Mouse (Mus musculus) testis, adult 2 months (tissue): ENCODE data around the gene Tut4.
A peak's percentile ranks its signal among the peaks of the same experiment; 100 is the strongest.

Experiments used
- CTCF ChIP-seq: fragments of 200-500 bp; IDR thresholded peaks from 2 replicates; pipeline ENCODE4 v1.5.1; 2012; ENCODE audit warnings: low read depth, mild to moderate bottlenecking, inconsistent platforms, low read length, moderate library complexity; ENCODE audit not compliant: control insufficient read depth, insufficient read depth, insufficient replicate concordance
- POLR2A ChIP-seq: fragments of 200-500 bp; IDR thresholded peaks from 2 replicates; pipeline ENCODE4 v1.6.1; 2012; ENCODE audit warnings: low read depth, mild to moderate bottlenecking, inconsistent platforms, low read length, moderate library complexity; ENCODE audit not compliant: control insufficient read depth

DNA sequence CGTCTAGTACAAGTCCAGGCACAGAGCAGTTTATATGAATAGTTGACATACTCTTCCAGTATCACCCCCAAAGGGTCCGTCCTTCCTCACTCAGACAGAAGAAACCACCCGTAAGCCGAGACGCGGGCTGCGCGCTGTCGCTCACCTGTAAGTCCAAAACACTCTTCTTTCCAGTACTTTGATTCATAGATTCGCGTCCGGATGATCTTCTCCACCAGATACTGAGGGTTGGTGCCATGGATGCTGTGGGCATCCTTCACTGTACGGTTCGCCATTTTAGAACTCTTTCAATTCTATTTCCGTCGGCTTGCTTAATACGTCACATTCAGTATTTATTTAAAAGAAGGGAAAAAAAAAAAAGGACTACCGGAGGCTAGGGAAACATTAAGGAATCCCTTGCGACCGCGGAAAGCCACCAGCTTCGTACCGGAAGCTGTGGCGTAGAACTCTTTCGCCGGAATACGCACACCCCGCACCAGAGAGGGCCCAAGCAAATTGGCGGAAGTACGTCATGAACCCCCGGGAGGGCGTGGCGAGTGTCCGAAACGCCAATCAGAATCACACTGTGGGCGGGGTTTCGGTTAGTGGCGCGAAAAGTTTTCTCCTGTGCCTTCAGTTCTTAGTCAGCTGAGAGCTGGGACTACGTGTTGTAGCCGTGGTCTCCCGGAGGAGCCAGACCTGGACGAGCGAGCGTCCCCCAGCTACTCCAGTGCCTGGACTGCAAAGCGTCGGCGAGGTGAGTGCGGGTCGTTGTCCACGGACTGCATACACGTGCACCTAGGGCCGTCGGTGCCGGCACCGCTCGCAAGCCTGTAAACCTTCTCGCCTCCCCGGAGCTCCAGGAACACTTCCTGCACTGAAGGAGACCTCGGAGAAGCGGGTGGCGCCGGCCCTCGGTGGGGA is 119.9 kb downstream of the Tut4 start, which contains the start of the genes Prpf38a and Orc1:
- TF ChIP-seq CTCF (no peak), POLR2A (peak; percentile 64; the same call in 1 of the 2 replicates)
